Mouse (Mus musculus): ENCODE measurements around the gene Rsph10b.

DNA sequence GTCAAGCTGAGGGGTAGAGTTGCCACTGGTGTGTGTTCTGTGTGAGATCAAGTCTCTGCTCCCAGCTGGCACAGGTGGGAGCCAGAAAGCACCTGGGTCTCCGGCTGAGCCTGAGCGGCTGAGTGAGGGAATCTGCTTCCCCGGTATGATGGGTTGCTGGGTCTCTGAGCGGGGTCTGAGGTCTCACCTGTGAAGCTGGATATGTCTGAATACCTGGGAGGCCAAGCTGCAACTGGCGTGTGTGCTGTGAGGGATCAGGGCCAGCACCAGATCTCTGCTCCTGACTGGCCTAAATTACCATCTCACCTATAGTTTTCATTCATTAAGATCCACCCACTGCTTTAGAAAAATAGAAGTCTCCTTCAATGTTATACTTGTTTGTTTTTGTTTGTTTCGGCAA is 24.3 kb downstream of the Rsph10b start:
- no peak for TF ChIP-seq EP300 (IDR thresholded peaks at IDR 0.05; ENCODE audit: insufficient read depth, low read depth, low read length)
- no peak for TF ChIP-seq CTCF (IDR thresholded peaks at IDR 0.05; ENCODE audit: low read depth, low read length)

Data from ES-Bruce4 (cell line).